Mouse (Mus musculus): ENCODE data around the gene Ccni. TPM values are rescaled to one million over a fixed set of nuclear protein-coding genes. Genes with fewer than 3 reads are reported as not detected.

Gene Ccni
- polyA plus RNA-seq, 1 experiment from 2014 or later: 112 TPM

GRCm38 (mm10) chr5:93154401-93154800 lies 51.9 kb downstream of the Ccni start:
- Histone ChIP-seq H3K4me1 (replicated peaks; ENCODE audit: control insufficient read depth, insufficient read depth, low read length) (peaks cover 13% of the 10 kb centered on the region), H3K36me3 (ENCODE audit: control insufficient read depth, insufficient read depth, low read length) (peaks cover 67% of the 10 kb centered on the region), H3K27ac (ENCODE audit: low read depth) (no peak overlapping the region; the same call in 1 of the 2 replicates), H3K27me3 (replicated peaks; ENCODE audit: control insufficient read depth, insufficient read depth, low read length) (no peaks in the 10 kb centered on the region), H3K9ac (ENCODE audit: low read length) (no peak overlapping the region), H3K4me3 (ENCODE audit: low read depth, low read length) (no peak overlapping the region), H3K4me2 (ENCODE audit: low read length) (no peak overlapping the region), H3K9me3 (ENCODE audit: control insufficient read depth, low read length) (no peaks in the 10 kb centered on the region)
- WGBS: 86% methylated on average over 11 of the region's 11 CpGs
- ATAC-seq (replicated peaks; ENCODE audit: low FRiP score, low TSS enrichment, low read depth): no peak
- no peak for DNase-seq (ENCODE audit: low spot score)

GRCm38 (mm10) chr5:93152451-93152850 lies 53.8 kb downstream of the Ccni start:
- 84% methylated on average over 4 of the region's 4 CpGs for WGBS

GRCm38 (mm10) chr5:93151985-93152384 lies 54.3 kb downstream of the Ccni start:
- no peak overlapping the region for H3K4me2 ChIP-seq (ENCODE audit: low read length)
- H3K36me3 ChIP-seq (ENCODE audit: control insufficient read depth, insufficient read depth, low read length): peaks cover 58% of the 10 kb centered on the region
- no peak for ATAC-seq (replicated peaks; ENCODE audit: low FRiP score, low TSS enrichment, low read depth)
- H3K9ac ChIP-seq (ENCODE audit: low read length): no peak overlapping the region
- H3K27ac ChIP-seq (ENCODE audit: low read depth): no peak overlapping the region
- WGBS: 67% methylated on average over 6 of the region's 6 CpGs
- H3K27me3 ChIP-seq (replicated peaks; ENCODE audit: control insufficient read depth, insufficient read depth, low read length): no peaks in the 10 kb centered on the region
- no peaks in the 10 kb centered on the region for H3K9me3 ChIP-seq (ENCODE audit: control insufficient read depth, low read length)
- DNase-seq (ENCODE audit: low spot score): no peak
- peaks cover 13% of the 10 kb centered on the region for H3K4me1 ChIP-seq (replicated peaks; ENCODE audit: control insufficient read depth, insufficient read depth, low read length)
- H3K4me3 ChIP-seq (ENCODE audit: low read depth, low read length): no peak overlapping the region

More at GRCm38 (mm10) chr5:93152451-93152850, 53.8 kb downstream of the Ccni start:
- no peaks in the 10 kb centered on the region for H3K9me3 ChIP-seq (ENCODE audit: control insufficient read depth, low read length)
- no peak for DNase-seq (ENCODE audit: low spot score)
- H3K4me1 ChIP-seq (replicated peaks; ENCODE audit: control insufficient read depth, insufficient read depth, low read length): peaks cover 13% of the 10 kb centered on the region
- no peak overlapping the region for H3K9ac ChIP-seq (ENCODE audit: low read length)
- no peak overlapping the region for H3K4me3 ChIP-seq (ENCODE audit: low read depth, low read length)
- no peak overlapping the region for H3K27ac ChIP-seq (ENCODE audit: low read depth)
- no peak for ATAC-seq (replicated peaks; ENCODE audit: low FRiP score, low TSS enrichment, low read depth)
- H3K36me3 ChIP-seq (ENCODE audit: control insufficient read depth, insufficient read depth, low read length): peaks cover 61% of the 10 kb centered on the region
- H3K4me2 ChIP-seq (ENCODE audit: low read length): no peak overlapping the region
- H3K27me3 ChIP-seq (replicated peaks; ENCODE audit: control insufficient read depth, insufficient read depth, low read length): no peaks in the 10 kb centered on the region

- H3K4me1 ChIP-seq (replicated peaks; ENCODE audit: control insufficient read depth, insufficient read depth, low read length): peaks cover 13% of the 10 kb centered on the region
- no peak for ATAC-seq (replicated peaks; ENCODE audit: low FRiP score, low TSS enrichment, low read depth)
- no peaks in the 10 kb centered on the region for H3K9me3 ChIP-seq (ENCODE audit: control insufficient read depth, low read length)
- H3K4me2 ChIP-seq (ENCODE audit: low read length): no peak overlapping the region
- WGBS: 64% methylated on average over 12 of the region's 12 CpGs
- H3K36me3 ChIP-seq (ENCODE audit: control insufficient read depth, insufficient read depth, low read length): peaks cover 54% of the 10 kb centered on the region
- H3K27me3 ChIP-seq (replicated peaks; ENCODE audit: control insufficient read depth, insufficient read depth, low read length): no peaks in the 10 kb centered on the region
- no peak for DNase-seq (ENCODE audit: low spot score)
- no peak overlapping the region for H3K9ac ChIP-seq (ENCODE audit: low read length)
- no peak overlapping the region for H3K4me3 ChIP-seq (ENCODE audit: low read depth, low read length)
- no peak overlapping the region for H3K27ac ChIP-seq (ENCODE audit: low read depth)
These were observed 56.1 kb downstream of the Ccni start for GRCm38 (mm10) chr5:93149969-93150777.

GRCm38 (mm10) chr5:93145504-93145903 lies 60.8 kb downstream of the Ccni start:
- ATAC-seq (replicated peaks; ENCODE audit: low FRiP score, low TSS enrichment, low read depth) (no peak), DNase-seq (ENCODE audit: low spot score) (no peak)
- no peak overlapping the region for H3K9ac ChIP-seq (ENCODE audit: low read length)
- 86% methylated on average over 6 of the region's 6 CpGs for WGBS
- no peak overlapping the region for H3K4me3 ChIP-seq (ENCODE audit: low read depth, low read length)
- H3K9me3 ChIP-seq (ENCODE audit: control insufficient read depth, low read length): no peaks in the 10 kb centered on the region
- no peak overlapping the region for H3K27ac ChIP-seq (ENCODE audit: low read depth)
- H3K4me1 ChIP-seq (replicated peaks; ENCODE audit: control insufficient read depth, insufficient read depth, low read length): peaks cover 15% of the 10 kb centered on the region; the same call in 1 of the 2 replicates
- H3K36me3 ChIP-seq (ENCODE audit: control insufficient read depth, insufficient read depth, low read length): peaks cover 58% of the 10 kb centered on the region
- no peak overlapping the region for H3K4me2 ChIP-seq (ENCODE audit: low read length)
- no peaks in the 10 kb centered on the region for H3K27me3 ChIP-seq (replicated peaks; ENCODE audit: control insufficient read depth, insufficient read depth, low read length)

GRCm38 (mm10) chr5:93144874-93145273 lies 61.4 kb downstream of the Ccni start:
- Histone ChIP-seq H3K4me2 (ENCODE audit: low read length) (no peak overlapping the region), H3K27me3 (replicated peaks; ENCODE audit: control insufficient read depth, insufficient read depth, low read length) (no peaks in the 10 kb centered on the region), H3K4me3 (ENCODE audit: low read depth, low read length) (no peak overlapping the region), H3K9ac (ENCODE audit: low read length) (no peak overlapping the region), H3K27ac (ENCODE audit: low read depth) (no peak overlapping the region), H3K4me1 (replicated peaks; ENCODE audit: control insufficient read depth, insufficient read depth, low read length) (peaks cover 9% of the 10 kb centered on the region; the same call in 1 of the 2 replicates), H3K9me3 (ENCODE audit: control insufficient read depth, low read length) (no peaks in the 10 kb centered on the region), H3K36me3 (ENCODE audit: control insufficient read depth, insufficient read depth, low read length) (peaks cover 63% of the 10 kb centered on the region)
- ATAC-seq (replicated peaks; ENCODE audit: low FRiP score, low TSS enrichment, low read depth) (no peak), DNase-seq (ENCODE audit: low spot score) (no peak)
- WGBS: 44% methylated on average over 5 of the region's 5 CpGs

GRCm38 (mm10) chr5:93143360-93144091 lies 62.8 kb downstream of the Ccni start:
- Histone ChIP-seq H3K4me3 (ENCODE audit: low read depth, low read length) (no peak overlapping the region), H3K9me3 (ENCODE audit: control insufficient read depth, low read length) (no peaks in the 10 kb centered on the region), H3K27ac (ENCODE audit: low read depth) (no peak overlapping the region), H3K9ac (ENCODE audit: low read length) (no peak overlapping the region), H3K4me1 (replicated peaks; ENCODE audit: control insufficient read depth, insufficient read depth, low read length) (0 out of 2 replicates have a peak, but pooled peaks cover 5% of the 10 kb centered on the region), H3K36me3 (ENCODE audit: control insufficient read depth, insufficient read depth, low read length) (peaks cover 59% of the 10 kb centered on the region), H3K27me3 (replicated peaks; ENCODE audit: control insufficient read depth, insufficient read depth, low read length) (no peaks in the 10 kb centered on the region), H3K4me2 (ENCODE audit: low read length) (no peak overlapping the region)
- 35% methylated on average over 12 of the region's 12 CpGs for WGBS
- ATAC-seq (replicated peaks; ENCODE audit: low FRiP score, low TSS enrichment, low read depth): no peak
- DNase-seq (ENCODE audit: low spot score): no peak

GRCm38 (mm10) chr5:93140747-93141146 lies 65.5 kb downstream of the Ccni start:
- Histone ChIP-seq H3K4me3 (ENCODE audit: low read depth, low read length) (no peak overlapping the region), H3K9me3 (ENCODE audit: control insufficient read depth, low read length) (no peaks in the 10 kb centered on the region)

More at GRCm38 (mm10) chr5:93140747-93141146, 65.5 kb downstream of the Ccni start:
- no peak for DNase-seq (ENCODE audit: low spot score)
- WGBS: 87% methylated on average over 5 of the region's 5 CpGs
- no peak for ATAC-seq (replicated peaks; ENCODE audit: low FRiP score, low TSS enrichment, low read depth)
- H3K4me1 ChIP-seq (replicated peaks; ENCODE audit: control insufficient read depth, insufficient read depth, low read length): peaks cover 13% of the 10 kb centered on the region; the same call in 1 of the 2 replicates
- no peak overlapping the region for H3K4me2 ChIP-seq (ENCODE audit: low read length)
- H3K36me3 ChIP-seq (ENCODE audit: control insufficient read depth, insufficient read depth, low read length): peaks cover 46% of the 10 kb centered on the region
- no peak overlapping the region for H3K27ac ChIP-seq (ENCODE audit: low read depth)
- no peak overlapping the region for H3K9ac ChIP-seq (ENCODE audit: low read length)
- H3K27me3 ChIP-seq (replicated peaks; ENCODE audit: control insufficient read depth, insufficient read depth, low read length): no peaks in the 10 kb centered on the region
